ENCODE assay signal across 8 mouse cellular contexts in the genomic region with DNA sequence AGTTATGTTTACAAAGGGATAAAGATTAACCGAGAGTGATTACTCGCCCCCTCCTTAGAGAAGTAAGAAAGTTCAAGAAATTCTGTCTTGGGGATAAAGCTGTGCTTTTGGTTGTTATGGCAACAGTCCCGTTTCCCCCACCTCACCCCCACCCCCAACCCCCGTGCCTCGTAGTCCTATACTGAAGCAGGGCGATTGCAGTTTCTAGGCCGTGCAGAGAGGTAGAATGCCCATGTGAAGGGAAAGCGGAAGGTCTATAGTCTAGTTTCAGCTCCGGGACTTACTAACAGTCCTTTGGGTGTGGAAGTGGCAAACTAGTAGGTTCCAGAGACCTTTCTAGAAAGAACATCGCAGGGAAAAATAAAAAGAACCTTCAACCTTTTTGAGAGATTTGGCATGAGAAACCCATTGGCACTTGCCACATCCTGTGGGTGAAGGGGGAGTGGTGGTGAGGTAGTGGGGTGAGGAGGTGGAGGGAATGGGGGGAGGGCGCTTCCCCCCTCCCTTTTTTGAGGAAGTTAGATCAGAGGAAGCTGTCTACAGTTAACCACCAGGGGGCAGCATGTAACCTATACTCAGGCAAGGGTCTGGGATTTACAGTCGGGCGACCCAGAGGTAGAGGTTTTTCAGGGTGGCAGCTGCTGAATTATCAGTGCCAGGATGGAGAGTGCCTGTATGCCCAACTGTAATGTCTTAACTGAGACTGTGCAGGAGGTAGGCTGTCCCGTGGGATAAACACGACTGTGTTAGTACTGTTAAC. TPM values are rescaled to one million over a fixed set of nuclear protein-coding genes. Genes with fewer than 3 reads are reported as not detected.
A peak's percentile ranks its signal among the peaks of the same experiment; 100 is the strongest.
DNase-seq lines count a peak whose midpoint lies in the region; ATAC-seq and TF ChIP-seq lines count a peak whose summit lies in the region.

No protein-coding gene starts in this region.

- TF ChIP-seq POLR2A in ES-Bruce4 (IDR thresholded peaks at IDR 0.05; ENCODE audit: insufficient read depth, low read length), result no peak
- no peak for TF ChIP-seq POLR2A in brain, embryonic 14.5 days (IDR thresholded peaks at IDR 0.05; ENCODE audit: borderline replicate concordance, extremely low read depth, insufficient read depth, insufficient read length, poor library complexity, severe bottlenecking)

- no peaks in the 10 kb centered on the region for H3K27me3 ChIP-seq in ES-Bruce4 (ENCODE audit: control insufficient read depth, insufficient read depth, low read length, poor library complexity, severe bottlenecking)
- no peaks in the 10 kb centered on the region for H3K27me3 ChIP-seq in forebrain, embryonic 11.5 days (ENCODE audit: control insufficient read depth, insufficient read depth, low read length)
- peaks cover 25% of the 10 kb centered on the region for H3K27me3 ChIP-seq in heart, postnatal 0 days (ENCODE audit: control insufficient read depth, insufficient read depth, low read length)
- H3K27me3 ChIP-seq in liver, embryonic 14.5 days (ENCODE audit: control insufficient read depth, insufficient read depth, low read length), result no peaks in the 10 kb centered on the region; the same call in 1 of the 2 replicates
- H3K27me3 ChIP-seq in neural tube, embryonic 11.5 days (ENCODE audit: control insufficient read depth, insufficient read depth, low read length), result no peaks in the 10 kb centered on the region
- H3K27me3 ChIP-seq in stomach, postnatal 0 days (ENCODE audit: control insufficient read depth, insufficient read depth, low read length), result no peaks in the 10 kb centered on the region

- H3K4me3 ChIP-seq in ES-Bruce4 (ENCODE audit: low read depth, low read length), result no peak overlapping the region
- no peak overlapping the region for H3K4me3 ChIP-seq in forebrain, embryonic 11.5 days (ENCODE audit: low read depth, low read length)
- no peak overlapping the region for H3K4me3 ChIP-seq in heart, postnatal 0 days (ENCODE audit: low read depth, low read length)
- H3K4me3 ChIP-seq in liver, embryonic 14.5 days (ENCODE audit: insufficient read depth in 1 of 2, low read depth in 2 of 2, low read length in 2 of 2), result no peak overlapping the region
- no peak overlapping the region for H3K4me3 ChIP-seq in neural tube, embryonic 11.5 days (ENCODE audit: low read depth, low read length)
- no peak overlapping the region for H3K4me3 ChIP-seq in stomach, postnatal 0 days (ENCODE audit: low read depth, low read length)

- H3K36me3 ChIP-seq in ES-Bruce4 (ENCODE audit: control insufficient read depth, insufficient read depth, low read length, poor library complexity, severe bottlenecking), result no peaks in the 10 kb centered on the region
- H3K36me3 ChIP-seq in forebrain, embryonic 11.5 days (ENCODE audit: control insufficient read depth, insufficient read depth, low read length), result no peaks in the 10 kb centered on the region
- no peaks in the 10 kb centered on the region for H3K36me3 ChIP-seq in heart, postnatal 0 days (replicated peaks; ENCODE audit: control insufficient read depth, insufficient read depth, low read length)
- no peaks in the 10 kb centered on the region for H3K36me3 ChIP-seq in liver, embryonic 14.5 days (replicated peaks; ENCODE audit: control insufficient read depth, insufficient read depth, low read depth)
- H3K36me3 ChIP-seq in neural tube, embryonic 11.5 days (ENCODE audit: control insufficient read depth, insufficient read depth, low read length), result no peaks in the 10 kb centered on the region
- no peaks in the 10 kb centered on the region for H3K36me3 ChIP-seq in stomach, postnatal 0 days (ENCODE audit: control insufficient read depth, insufficient read depth, low read length)

- WGBS in forebrain, embryonic 11.5 days, result 3% methylated on average over 15 of the region's 15 CpGs
- WGBS in heart, postnatal 0 days, result 21% methylated on average over 15 of the region's 15 CpGs
- 16% methylated on average over 15 of the region's 15 CpGs for WGBS in liver, embryonic 14.5 days (ENCODE audit: insufficient replicate concordance)
- 28% methylated on average over 15 of the region's 15 CpGs for WGBS in neural tube, embryonic 11.5 days
- 14% methylated on average over 14 of the region's 15 CpGs for WGBS in stomach, postnatal 0 days

- ATAC-seq in forebrain, embryonic 11.5 days (replicated peaks; ENCODE audit: low FRiP score), result peak; percentile 71
- ATAC-seq in heart, postnatal 0 days (ENCODE audit: insufficient read depth, low read depth), result no peak; the same call in 1 of the 2 replicates
- no peak for ATAC-seq in liver, embryonic 14.5 days (ENCODE audit: insufficient read depth)
- peak; percentile 48; the same call in 1 of the 2 replicates for ATAC-seq in neural tube, embryonic 11.5 days (ENCODE audit: insufficient read depth, low FRiP score, low TSS enrichment)
- peak; percentile 35; the same call in 1 of the 2 replicates for ATAC-seq in stomach, postnatal 0 days (ENCODE audit: low FRiP score, low TSS enrichment)

- H3K9me3 ChIP-seq in ES-Bruce4 (replicated peaks; ENCODE audit: control insufficient read depth, insufficient read depth, low read length, poor library complexity, severe bottlenecking), result no peaks in the 10 kb centered on the region
- H3K9me3 ChIP-seq in forebrain, embryonic 11.5 days (ENCODE audit: control insufficient read depth, low read length), result no peaks in the 10 kb centered on the region
- H3K9me3 ChIP-seq in heart, postnatal 0 days (replicated peaks; ENCODE audit: control insufficient read depth, low read length), result no peaks in the 10 kb centered on the region
- H3K9me3 ChIP-seq in liver, embryonic 14.5 days (ENCODE audit: control insufficient read depth, low read length), result no peaks in the 10 kb centered on the region
- no peaks in the 10 kb centered on the region for H3K9me3 ChIP-seq in neural tube, embryonic 11.5 days (ENCODE audit: control insufficient read depth, low read length)
- no peaks in the 10 kb centered on the region for H3K9me3 ChIP-seq in stomach, postnatal 0 days (ENCODE audit: control insufficient read depth, low read length)

- TF ChIP-seq EP300 in ES-Bruce4 (IDR thresholded peaks at IDR 0.05; ENCODE audit: insufficient read depth, low read depth, low read length), result no peak
- no peak for TF ChIP-seq EP300 in heart, postnatal 0 days (IDR thresholded peaks at IDR 0.05; ENCODE audit: low read depth)
- TF ChIP-seq EP300 in liver, embryonic 14.5 days (IDR thresholded peaks at IDR 0.05; ENCODE audit: low read depth), result no peak
- no peak for TF ChIP-seq EP300 in stomach, postnatal 0 days (optimal IDR thresholded peaks at IDR 0.05)

- peak overlapping the region; percentile 36 for H3K4me2 ChIP-seq in forebrain, embryonic 11.5 days (ENCODE audit: low read depth, low read length, severe bottlenecking)
- H3K4me2 ChIP-seq in heart, postnatal 0 days (ENCODE audit: low read depth, low read length), result peak overlapping the region; percentile 27; the same call in 1 of the 2 replicates
- no peak overlapping the region; the same call in 1 of the 2 replicates for H3K4me2 ChIP-seq in liver, embryonic 14.5 days (ENCODE audit: low read depth)
- no peak overlapping the region for H3K4me2 ChIP-seq in neural tube, embryonic 11.5 days (ENCODE audit: low read depth)
- peak overlapping the region; percentile 6; the same call in 1 of the 2 replicates for H3K4me2 ChIP-seq in stomach, postnatal 0 days (replicated peaks; ENCODE audit: low read depth)

- H3K4me1 ChIP-seq in ES-Bruce4 (ENCODE audit: control insufficient read depth, insufficient read depth, low read length), result no peaks in the 10 kb centered on the region
- H3K4me1 ChIP-seq in forebrain, embryonic 11.5 days (replicated peaks; ENCODE audit: control insufficient read depth, insufficient read depth, low read length), result peaks cover 10% of the 10 kb centered on the region
- H3K4me1 ChIP-seq in heart, postnatal 0 days (ENCODE audit: control insufficient read depth, insufficient read depth), result no peaks in the 10 kb centered on the region
- H3K4me1 ChIP-seq in liver, embryonic 14.5 days (replicated peaks; ENCODE audit: control insufficient read depth in 2 of 2, insufficient read depth in 2 of 2, low read length in 1 of 2), result peaks cover 14 to 20% of the 10 kb centered on the region in 2 experiments
- H3K4me1 ChIP-seq in neural tube, embryonic 11.5 days (ENCODE audit: control insufficient read depth, insufficient read depth, low read length), result no peaks in the 10 kb centered on the region
- no peaks in the 10 kb centered on the region for H3K4me1 ChIP-seq in stomach, postnatal 0 days (replicated peaks; ENCODE audit: control insufficient read depth, insufficient read depth)

- H3K27ac ChIP-seq in ES-Bruce4 (ENCODE audit: insufficient read depth, low read length), result no peak overlapping the region
- H3K27ac ChIP-seq in forebrain, embryonic 11.5 days (ENCODE audit: low read depth, low read length), result no peak overlapping the region
- no peak overlapping the region for H3K27ac ChIP-seq in heart, postnatal 0 days (ENCODE audit: low read depth)
- no peak overlapping the region for H3K27ac ChIP-seq in liver, embryonic 14.5 days
- no peak overlapping the region for H3K27ac ChIP-seq in neural tube, embryonic 11.5 days (ENCODE audit: low read depth, low read length)
- H3K27ac ChIP-seq in stomach, postnatal 0 days (replicated peaks), result no peak overlapping the region

- H3K9ac ChIP-seq in ES-Bruce4 (ENCODE audit: low read depth, poor library complexity, severe bottlenecking), result no peak overlapping the region
- H3K9ac ChIP-seq in forebrain, embryonic 11.5 days (ENCODE audit: low read length), result no peak overlapping the region
- H3K9ac ChIP-seq in heart, postnatal 0 days (replicated peaks; ENCODE audit: low read depth, low read length), result no peak overlapping the region
- no peak overlapping the region for H3K9ac ChIP-seq in liver, embryonic 14.5 days (replicated peaks)
- H3K9ac ChIP-seq in neural tube, embryonic 11.5 days (ENCODE audit: low read length), result no peak overlapping the region
- no peak overlapping the region for H3K9ac ChIP-seq in stomach, postnatal 0 days (ENCODE audit: low read length)

- peak; percentile 89 for DNase-seq in brain, embryonic 14.5 days (ENCODE audit: low read depth)
- peak; percentile 85 for DNase-seq in forebrain, embryonic 11.5 days (ENCODE audit: low spot score)
- peak; percentile 58 for DNase-seq in heart, postnatal 0 days (ENCODE audit: low spot score)
- DNase-seq in kidney, postnatal 36 days, result peak; percentile 48 to 78
- peak; percentile 23 to 51 (median 27) for DNase-seq in liver, embryonic 14.5 days (ENCODE audit: low read depth in 3 of 3, low spot score in 3 of 3)
- peak; percentile 69 for DNase-seq in neural tube, embryonic 11.5 days (ENCODE audit: low spot score)
- DNase-seq in stomach, postnatal 0 days (ENCODE audit: low spot score), result peak; percentile 51

- peak; percentile 58 for TF ChIP-seq CTCF in ES-Bruce4 (IDR thresholded peaks at IDR 0.05; ENCODE audit: low read depth, low read length)
- peak; percentile 72 for TF ChIP-seq CTCF in brain, embryonic 14.5 days (IDR thresholded peaks at IDR 0.05; ENCODE audit: borderline replicate concordance, extremely low read depth, insufficient read depth, insufficient read length)
- TF ChIP-seq CTCF in heart, postnatal 0 days (IDR thresholded peaks at IDR 0.05; ENCODE audit: low read depth), result peak; percentile 63
- peak; percentile 79 for TF ChIP-seq CTCF in liver, embryonic 14.5 days (IDR thresholded peaks at IDR 0.05; ENCODE audit: low read depth)
- TF ChIP-seq CTCF in stomach, postnatal 0 days (IDR thresholded peaks at IDR 0.05; ENCODE audit: low read depth), result peak; percentile 80

RNA-seq across cellular contexts. Expression of a gene that starts 43.4 kb away (rescaled TPM):
- polyA plus RNA-seq in ES-Bruce4 (2011; ENCODE audit: insufficient read depth, insufficient read length, low read depth, missing spikeins), result 30.7 and 35.1 TPM in 2 replicates
- polyA plus RNA-seq in brain, embryonic 14.5 days (2012; rRNA removed), result 10.9 and 18.8 TPM in 2 replicates
- 17.6 and 18.8 TPM in 2 replicates for polyA plus RNA-seq in forebrain, embryonic 11.5 days (2014; fragmentation: Nextera tagmentation; extraction: Ambion mirVana)
- 29.5 and 31.4 TPM in 2 replicates for total RNA-seq in heart, postnatal 0 days (2014; rRNA removed; ENCODE audit: low replicate concordance)
- polyA plus RNA-seq in heart, postnatal 0 days (2015; fragmentation: Nextera tagmentation; extraction: Ambion mirVana), result 4.4 and 5.2 TPM in 2 replicates
- 2.8 and 4.0 TPM in 2 replicates for polyA plus RNA-seq in liver, embryonic 14.5 days (2012; rRNA removed)
- 4.7 and 5.5 TPM in 2 replicates for polyA plus RNA-seq in liver, embryonic 14.5 days (2014; fragmentation: Nextera tagmentation; extraction: Ambion mirVana)
- 15.1 and 16.4 TPM in 2 replicates for polyA plus RNA-seq in neural tube, embryonic 11.5 days (2014; fragmentation: Nextera tagmentation; extraction: Ambion mirVana)
- polyA plus RNA-seq in stomach, postnatal 0 days (2015; fragmentation: Nextera tagmentation; extraction: Ambion mirVana), result 4.4 and 4.8 TPM in 2 replicates

Comparison
In these comparisons a context has a peak if more than half of its experiments do, and no peak if none do; other contexts are left out.
1. DNase-seq: peak in every context shown above with its lines; median percentile 89 in brain, embryonic 14.5 days; 85 in forebrain, embryonic 11.5 days; 69 in neural tube, embryonic 11.5 days; 63 in kidney, postnatal 36 days; 58 in heart, postnatal 0 days; 51 in stomach, postnatal 0 days; 27 in liver, embryonic 14.5 days.
2. ATAC-seq: peak in forebrain, embryonic 11.5 days (single experiment), neural tube, embryonic 11.5 days (single experiment) and stomach, postnatal 0 days (single experiment); none in heart, postnatal 0 days (single experiment) and liver, embryonic 14.5 days (single experiment).
3. H3K4me2 ChIP-seq: peak in forebrain, embryonic 11.5 days (single experiment), heart, postnatal 0 days (single experiment) and stomach, postnatal 0 days (single experiment); none in liver, embryonic 14.5 days (single experiment) and neural tube, embryonic 11.5 days (single experiment).
4. Peak in every context shown above with its lines, with median percentiles within 50 percentile points of each other: CTCF ChIP-seq.